Mouse (Mus musculus): ENCODE measurements around the gene Elp5. TPM values are rescaled to one million over a fixed set of nuclear protein-coding genes. Genes with fewer than 3 reads are reported as not detected.

Gene Elp5
- total and polyA plus RNA-seq, 2 experiments from 2014 or later: 115 to 187 TPM

GRCm38 (mm10) chr11:70027397-70027796 lies 45.1 kb upstream of the Elp5 start:
- peaks cover 46% of the 10 kb centered on the region for H3K4me1 ChIP-seq (ENCODE audit: insufficient read depth)
- ATAC-seq (no peak), DNase-seq (no peak)
- H3K27ac ChIP-seq (ENCODE audit: low read depth, low read length): peak overlapping the region; percentile 94
- H3K4me2 ChIP-seq (ENCODE audit: low read depth): peak overlapping the region; percentile 58
- no peak overlapping the region for H3K4me3 ChIP-seq (ENCODE audit: low read depth, low read length)
- peaks cover 16% of the 10 kb centered on the region for H3K36me3 ChIP-seq (ENCODE audit: insufficient read depth)
- WGBS: 37% methylated on average over 9 of the region's 9 CpGs
- H3K9ac ChIP-seq: 0 out of 2 replicates have a peak overlapping the region, but pooled peaks have one; percentile 31
- H3K9me3 ChIP-seq (ENCODE audit: low read length): no peaks in the 10 kb centered on the region
- no peak for TF ChIP-seq CTCF (IDR thresholded peaks at IDR 0.05; ENCODE audit: low read depth)
- H3K27me3 ChIP-seq (ENCODE audit: insufficient read depth, low read length): no peaks in the 10 kb centered on the region

- ATAC-seq: no peak
- peaks cover 52% of the 10 kb centered on the region for H3K4me1 ChIP-seq (ENCODE audit: insufficient read depth)
Observed at GRCm38 (mm10) chr11:70026689-70027088, 44.4 kb upstream of the Elp5 start.

GRCm38 (mm10) chr11:70024151-70024514 lies 41.8 kb upstream of the Elp5 start:
- H3K9me3 ChIP-seq (ENCODE audit: low read length): no peaks in the 10 kb centered on the region
- H3K27ac ChIP-seq (ENCODE audit: low read depth, low read length): peak overlapping the region; percentile 62; the same call in 1 of the 2 replicates
- DNase-seq: no peak
- peak overlapping the region; percentile 40 for H3K4me3 ChIP-seq (ENCODE audit: low read depth, low read length)
- peak overlapping the region; percentile 34 for H3K9ac ChIP-seq
- TF ChIP-seq CTCF (IDR thresholded peaks at IDR 0.05; ENCODE audit: low read depth): no peak
- no peaks in the 10 kb centered on the region for H3K36me3 ChIP-seq (ENCODE audit: insufficient read depth)
- no peaks in the 10 kb centered on the region for H3K27me3 ChIP-seq (ENCODE audit: insufficient read depth, low read length)
- peaks cover 52% of the 10 kb centered on the region for H3K4me1 ChIP-seq (ENCODE audit: insufficient read depth)
- H3K4me2 ChIP-seq (ENCODE audit: low read depth): peak overlapping the region; percentile 54
- WGBS: 17% methylated on average over 5 of the region's 6 CpGs
- ATAC-seq: no peak

More at GRCm38 (mm10) chr11:70026689-70027088, 44.4 kb upstream of the Elp5 start:
- Histone ChIP-seq H3K27ac (ENCODE audit: low read depth, low read length) (peak overlapping the region; percentile 94), H3K36me3 (ENCODE audit: insufficient read depth) (peaks cover 9% of the 10 kb centered on the region), H3K9me3 (ENCODE audit: low read length) (no peaks in the 10 kb centered on the region), H3K9ac (0 out of 2 replicates have a peak overlapping the region, but pooled peaks have one; percentile 31), H3K4me3 (ENCODE audit: low read depth, low read length) (0 out of 2 replicates have a peak overlapping the region, but pooled peaks have one; percentile 11), H3K27me3 (ENCODE audit: insufficient read depth, low read length) (no peaks in the 10 kb centered on the region), H3K4me2 (ENCODE audit: low read depth) (peak overlapping the region; percentile 58)
- DNase-seq: no peak
- no peak for TF ChIP-seq CTCF (IDR thresholded peaks at IDR 0.05; ENCODE audit: low read depth)
- 5% methylated on average over 19 of the region's 19 CpGs for WGBS

- H3K36me3 ChIP-seq (ENCODE audit: insufficient read depth): no peaks in the 10 kb centered on the region
- peak overlapping the region; percentile 40 for H3K4me3 ChIP-seq (ENCODE audit: low read depth, low read length)
- 6% methylated on average over 24 of the region's 29 CpGs for WGBS
- ATAC-seq: no peak
- peak; percentile 69 for DNase-seq
- H3K27ac ChIP-seq (ENCODE audit: low read depth, low read length): peak overlapping the region; percentile 62
- peaks cover 50% of the 10 kb centered on the region for H3K4me1 ChIP-seq (ENCODE audit: insufficient read depth)
- H3K9ac ChIP-seq: peak overlapping the region; percentile 34
- peak overlapping the region; percentile 54 for H3K4me2 ChIP-seq (ENCODE audit: low read depth)
- H3K27me3 ChIP-seq (ENCODE audit: insufficient read depth, low read length): no peaks in the 10 kb centered on the region
- H3K9me3 ChIP-seq (ENCODE audit: low read length): no peaks in the 10 kb centered on the region
- no peak for TF ChIP-seq CTCF (IDR thresholded peaks at IDR 0.05; ENCODE audit: low read depth)
Observed at GRCm38 (mm10) chr11:70023481-70024150, 41.3 kb upstream of the Elp5 start.

- Histone ChIP-seq H3K4me3 (ENCODE audit: low read depth, low read length) (peak overlapping the region; percentile 84), H3K27me3 (ENCODE audit: insufficient read depth, low read length) (no peaks in the 10 kb centered on the region), H3K4me1 (ENCODE audit: insufficient read depth) (peaks cover 44% of the 10 kb centered on the region), H3K27ac (ENCODE audit: low read depth, low read length) (peak overlapping the region; percentile 96), H3K9me3 (ENCODE audit: low read length) (no peaks in the 10 kb centered on the region), H3K36me3 (ENCODE audit: insufficient read depth) (no peaks in the 10 kb centered on the region), H3K4me2 (ENCODE audit: low read depth) (peak overlapping the region; percentile 80), H3K9ac (peak overlapping the region; percentile 88)
- WGBS: under 1% methylated on average over 40 of the region's 40 CpGs
- DNase-seq (peak; percentile 99), ATAC-seq (peak; percentile 82)
- TF ChIP-seq CTCF (IDR thresholded peaks at IDR 0.05; ENCODE audit: low read depth): peak; percentile 53
Observed at GRCm38 (mm10) chr11:70021264-70022132, 39.2 kb upstream of the Elp5 start.

- ATAC-seq (peak; percentile 84), DNase-seq (peak; percentile 89)
- WGBS: 1% methylated on average over 8 of the region's 8 CpGs
- peaks cover 39% of the 10 kb centered on the region for H3K4me1 ChIP-seq (ENCODE audit: insufficient read depth)
- no peaks in the 10 kb centered on the region for H3K9me3 ChIP-seq (ENCODE audit: low read length)
- H3K36me3 ChIP-seq (ENCODE audit: insufficient read depth): no peaks in the 10 kb centered on the region
- no peaks in the 10 kb centered on the region for H3K27me3 ChIP-seq (ENCODE audit: insufficient read depth, low read length)
- peak overlapping the region; percentile 84 for H3K4me3 ChIP-seq (ENCODE audit: low read depth, low read length)
- TF ChIP-seq CTCF (IDR thresholded peaks at IDR 0.05; ENCODE audit: low read depth): peak; percentile 71
- H3K27ac ChIP-seq (ENCODE audit: low read depth, low read length): peak overlapping the region; percentile 96
- peak overlapping the region; percentile 80 for H3K4me2 ChIP-seq (ENCODE audit: low read depth)
- peak overlapping the region; percentile 88 for H3K9ac ChIP-seq
Observed at GRCm38 (mm10) chr11:70020731-70021263, 38.5 kb upstream of the Elp5 start.
